Mouse (Mus musculus): ENCODE results near the gene Ndufb10. TPM values are rescaled to one million over a fixed set of nuclear protein-coding genes. Genes with fewer than 3 reads are reported as not detected.
"Not testable (repeated sequence)": the region's sequence is repeated elsewhere in the genome, so short reads cannot be mapped to it uniquely, and the experiment has no call there.

The Ndufb10 gene
- polyA plus RNA-seq, 2 experiments, result 162 to 207 TPM

DNA sequence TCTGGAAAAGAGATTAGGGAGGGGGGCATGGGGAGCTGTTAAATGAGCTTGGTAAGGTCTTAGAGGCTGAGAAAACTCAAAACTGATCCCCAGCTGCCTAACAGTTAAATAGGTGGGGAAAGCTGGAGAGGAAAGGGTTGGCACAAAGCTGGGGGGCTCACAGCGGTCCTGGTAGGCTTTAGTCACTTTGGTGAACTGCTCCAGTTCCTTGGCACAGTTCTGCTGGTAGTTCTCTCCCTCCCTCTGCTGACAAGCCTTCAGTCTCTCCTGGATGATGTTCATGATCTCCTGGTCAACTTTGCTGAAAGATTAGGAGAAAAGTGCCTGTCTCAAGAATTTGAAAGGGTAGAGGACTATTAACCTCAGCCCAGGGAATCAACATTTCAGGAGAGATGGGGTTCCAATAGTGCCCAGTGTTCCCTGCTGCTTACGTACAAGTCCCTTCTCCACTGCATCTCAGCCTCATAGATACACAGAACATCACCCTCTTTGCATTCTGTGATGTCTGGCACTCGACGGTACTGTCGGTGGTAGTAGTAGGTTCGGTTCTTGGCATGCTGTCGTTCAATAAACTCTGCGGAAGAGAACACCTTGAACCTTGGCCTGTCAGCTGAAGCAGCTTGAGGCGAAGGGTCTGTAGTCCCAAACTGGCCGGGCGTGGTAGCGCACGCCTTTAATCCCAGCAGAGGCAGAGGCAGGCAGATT is 1.9 kb downstream of the Ndufb10 start:
- H3K4me2 ChIP-seq (ENCODE audit: low read depth), result peak overlapping the region; percentile 92
- peak overlapping the region; percentile 54 to 96 for H3K4me3 ChIP-seq (ENCODE audit: insufficient read depth in 1 of 2, low read depth in 2 of 2, low read length in 2 of 2)
- peak overlapping the region; percentile 96 for H3K9ac ChIP-seq (replicated peaks)
- H3K9me3 ChIP-seq (ENCODE audit: control insufficient read depth, low read length), result no peaks in the 10 kb centered on the region
- WGBS (ENCODE audit: insufficient replicate concordance), result 11% methylated on average over 13 of the region's 13 CpGs
- H3K27me3 ChIP-seq (ENCODE audit: control insufficient read depth, insufficient read depth, low read length), result no peaks in the 10 kb centered on the region
- no peak for ATAC-seq (ENCODE audit: insufficient read depth)
- peaks cover 16 to 23% of the 10 kb centered on the region in 2 experiments for H3K4me1 ChIP-seq (replicated peaks; ENCODE audit: control insufficient read depth in 2 of 2, insufficient read depth in 2 of 2, low read length in 1 of 2)
- H3K27ac ChIP-seq, result peak overlapping the region; percentile 84
- DNase-seq (ENCODE audit: low read depth in 3 of 3, low spot score in 3 of 3), result no peak
- no peak for TF ChIP-seq CTCF (IDR thresholded peaks at IDR 0.05; ENCODE audit: low read depth)
- 0 out of 2 replicates have a peak, but pooled peaks have one; percentile 5 for TF ChIP-seq EP300 (IDR thresholded peaks at IDR 0.05; ENCODE audit: low read depth)
- peaks cover 19% of the 10 kb centered on the region for H3K36me3 ChIP-seq (replicated peaks; ENCODE audit: control insufficient read depth, insufficient read depth, low read depth)

DNA sequence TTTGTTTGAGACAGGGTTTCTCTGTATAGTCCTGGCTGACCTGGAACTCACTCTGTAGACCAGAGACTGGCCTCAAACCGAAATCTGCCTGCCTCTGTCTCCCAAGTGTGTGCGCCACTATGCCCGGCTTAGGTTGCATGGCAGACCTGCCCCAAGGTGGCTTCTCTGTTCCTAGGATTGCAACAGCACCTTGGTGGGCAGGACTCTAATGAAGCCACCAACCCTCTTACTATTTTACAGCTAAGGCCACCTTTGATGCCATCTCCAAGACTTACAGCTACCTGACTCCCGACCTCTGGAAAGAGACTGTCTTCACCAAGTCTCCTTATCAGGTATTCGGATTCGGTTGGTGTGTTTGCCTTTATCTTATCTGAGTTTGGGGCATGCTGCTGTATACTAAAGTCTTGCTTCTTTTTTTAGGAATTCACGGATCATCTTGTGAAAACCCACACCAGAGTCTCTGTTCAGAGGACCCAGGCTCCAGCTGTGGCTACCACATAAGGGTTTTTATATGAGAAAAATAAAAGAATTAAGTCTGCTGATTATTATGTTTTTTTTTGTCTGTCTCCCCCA is 2.8 kb downstream of the Ndufb10 start:
- peaks cover 19% of the 10 kb centered on the region for H3K36me3 ChIP-seq (replicated peaks; ENCODE audit: control insufficient read depth, insufficient read depth, low read depth)
- H3K4me2 ChIP-seq (ENCODE audit: low read depth), result peak overlapping the region; percentile 92
- peak overlapping the region; percentile 67 to 96 for H3K4me3 ChIP-seq (ENCODE audit: insufficient read depth in 1 of 2, low read depth in 2 of 2, low read length in 2 of 2)
- H3K4me1 ChIP-seq (replicated peaks; ENCODE audit: control insufficient read depth in 2 of 2, insufficient read depth in 2 of 2, low read length in 1 of 2), result peaks cover 16 to 23% of the 10 kb centered on the region in 2 experiments
- H3K9ac ChIP-seq (replicated peaks), result peak overlapping the region; percentile 96
- not testable (repeated sequence) for DNase-seq (ENCODE audit: low read depth in 3 of 3, low spot score in 3 of 3); ATAC-seq (ENCODE audit: insufficient read depth); H3K9me3 ChIP-seq (ENCODE audit: control insufficient read depth, low read length); H3K27me3 ChIP-seq (ENCODE audit: control insufficient read depth, insufficient read depth, low read length)
- H3K27ac ChIP-seq, result peak overlapping the region; percentile 84
- 8% methylated on average over 7 of the region's 7 CpGs for WGBS (ENCODE audit: insufficient replicate concordance)
- 0 out of 2 replicates have a peak, but pooled peaks have one; percentile 11 for TF ChIP-seq EP300 (IDR thresholded peaks at IDR 0.05; ENCODE audit: low read depth)

DNA sequence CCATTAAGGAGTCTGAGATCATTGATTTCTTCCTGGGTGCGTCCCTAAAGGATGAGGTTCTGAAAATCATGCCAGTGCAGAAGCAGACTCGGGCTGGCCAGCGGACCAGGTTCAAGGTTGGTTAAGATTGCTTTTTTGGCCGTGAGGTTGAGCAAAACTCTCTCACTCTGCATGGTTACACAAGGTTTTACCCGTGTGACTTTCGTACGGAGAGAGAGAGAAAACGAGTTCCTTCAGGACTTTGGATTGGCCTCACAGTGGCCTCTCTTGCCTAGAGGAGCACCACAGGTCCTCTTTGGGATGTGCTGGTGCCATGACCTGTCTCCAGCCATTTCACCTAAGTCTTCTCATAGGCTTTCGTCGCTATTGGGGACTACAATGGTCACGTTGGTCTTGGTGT is 3.7 kb downstream of the Ndufb10 start:
- Histone ChIP-seq H3K36me3 (replicated peaks; ENCODE audit: control insufficient read depth, insufficient read depth, low read depth) (peaks cover 19% of the 10 kb centered on the region), H3K9ac (replicated peaks) (peak overlapping the region; percentile 90), H3K4me3 (ENCODE audit: insufficient read depth in 1 of 2, low read depth in 2 of 2, low read length in 2 of 2) (peak overlapping the region; percentile 96 to 97), H3K4me1 (replicated peaks; ENCODE audit: control insufficient read depth in 2 of 2, insufficient read depth in 2 of 2, low read length in 1 of 2) (peaks cover 16 to 23% of the 10 kb centered on the region in 2 experiments), H3K27ac (peak overlapping the region; percentile 64), H3K4me2 (ENCODE audit: low read depth) (peak overlapping the region; percentile 92)
- not testable (repeated sequence) for H3K9me3 ChIP-seq (ENCODE audit: control insufficient read depth, low read length); DNase-seq (ENCODE audit: low read depth in 3 of 3, low spot score in 3 of 3); H3K27me3 ChIP-seq (ENCODE audit: control insufficient read depth, insufficient read depth, low read length); ATAC-seq (ENCODE audit: insufficient read depth)
- under 1% methylated on average over 10 of the region's 11 CpGs for WGBS (ENCODE audit: insufficient replicate concordance)

DNA sequence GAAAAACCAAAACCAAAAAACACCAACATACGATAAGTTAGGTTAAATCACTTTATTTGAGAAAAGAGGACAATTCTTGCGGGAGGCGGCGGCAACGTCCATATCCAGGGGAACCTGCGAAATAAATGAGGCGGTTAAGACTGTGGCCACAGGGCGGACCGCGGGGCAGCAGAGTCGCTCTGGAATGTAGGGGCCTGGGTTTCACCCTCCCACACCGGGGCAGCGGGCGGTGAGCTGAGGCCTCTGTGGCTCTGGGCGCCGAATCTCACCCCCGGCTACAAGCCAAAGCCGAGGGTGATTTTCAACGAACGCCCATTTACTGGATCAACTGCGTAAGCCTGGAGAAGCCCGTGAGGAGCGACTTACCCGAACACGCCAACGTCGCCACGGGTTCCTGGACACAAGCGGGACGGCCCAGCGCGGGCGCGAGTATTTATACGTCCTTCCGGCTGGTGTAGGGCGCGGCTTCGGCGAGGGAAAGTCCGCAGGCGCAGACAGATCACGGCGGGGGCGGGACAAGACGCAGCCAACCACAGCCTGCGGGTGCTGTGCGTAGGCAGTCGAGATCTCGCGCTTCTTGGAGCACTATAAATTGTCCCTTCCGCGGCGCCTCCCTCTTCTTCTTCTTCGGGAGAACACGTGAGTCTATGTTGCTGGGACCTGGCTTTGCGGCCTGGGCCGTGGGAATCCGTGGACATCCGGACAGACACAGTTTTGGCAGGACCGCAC is 4.6 kb downstream of the Ndufb10 start:
- H3K36me3 ChIP-seq (replicated peaks; ENCODE audit: control insufficient read depth, insufficient read depth, low read depth), result peaks cover 19% of the 10 kb centered on the region
- WGBS (ENCODE audit: insufficient replicate concordance), result under 1% methylated on average over 61 of the region's 61 CpGs

DNA sequence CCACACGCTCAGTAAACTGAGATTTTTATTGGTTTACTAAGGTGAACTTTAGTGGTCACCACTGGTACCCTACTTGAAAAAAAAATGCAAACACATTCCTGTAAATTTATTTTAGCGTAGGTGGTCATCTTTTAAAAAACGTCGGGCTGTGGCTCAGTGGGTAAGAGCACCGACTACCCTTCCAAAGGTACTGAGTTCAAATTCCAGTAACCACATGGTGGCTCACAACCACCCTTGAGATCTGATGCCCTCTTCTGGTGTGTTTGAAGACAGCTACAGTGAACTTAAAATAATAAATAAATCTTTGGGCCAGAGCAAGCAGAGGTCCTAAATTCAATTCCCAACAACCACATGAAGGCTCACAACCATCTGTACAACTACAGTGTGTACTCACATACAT is 5.3 kb downstream of the Ndufb10 start:
- Histone ChIP-seq H3K9ac (replicated peaks) (peak overlapping the region; percentile 95), H3K36me3 (replicated peaks; ENCODE audit: control insufficient read depth, insufficient read depth, low read depth) (peaks cover 19% of the 10 kb centered on the region), H3K4me3 (ENCODE audit: insufficient read depth in 1 of 2, low read depth in 2 of 2, low read length in 2 of 2) (peak overlapping the region; percentile 96 to 97), H3K4me1 (replicated peaks; ENCODE audit: control insufficient read depth in 2 of 2, insufficient read depth in 2 of 2, low read length in 1 of 2) (peaks cover 16 to 22% of the 10 kb centered on the region in 2 experiments), H3K4me2 (ENCODE audit: low read depth) (peak overlapping the region; percentile 92)
- H3K27me3 ChIP-seq (ENCODE audit: control insufficient read depth, insufficient read depth, low read length); ATAC-seq (ENCODE audit: insufficient read depth); H3K27ac ChIP-seq; H3K9me3 ChIP-seq (ENCODE audit: control insufficient read depth, low read length); DNase-seq (ENCODE audit: low read depth in 3 of 3, low spot score in 3 of 3): not testable (repeated sequence)
- 30% methylated on average over 5 of the region's 5 CpGs for WGBS (ENCODE audit: insufficient replicate concordance)
- peak; percentile 30; the same call in 1 of the 2 replicates for TF ChIP-seq CTCF (IDR thresholded peaks at IDR 0.05; ENCODE audit: low read depth)

More for the DNA sequence above, 4.6 kb downstream of the Ndufb10 start:
- Histone ChIP-seq H3K27me3 (ENCODE audit: control insufficient read depth, insufficient read depth, low read length) (no peaks in the 10 kb centered on the region), H3K27ac (peak overlapping the region; percentile 70), H3K4me2 (ENCODE audit: low read depth) (peak overlapping the region; percentile 92), H3K4me3 (ENCODE audit: insufficient read depth in 1 of 2, low read depth in 2 of 2, low read length in 2 of 2) (peak overlapping the region; percentile 96 to 97), H3K4me1 (replicated peaks; ENCODE audit: control insufficient read depth in 2 of 2, insufficient read depth in 2 of 2, low read length in 1 of 2) (peaks cover 16 to 23% of the 10 kb centered on the region in 2 experiments), H3K9me3 (ENCODE audit: control insufficient read depth, low read length) (no peaks in the 10 kb centered on the region), H3K9ac (replicated peaks) (peak overlapping the region; percentile 95)
- ATAC-seq (ENCODE audit: insufficient read depth) (peak; percentile 90), DNase-seq (ENCODE audit: low read depth in 3 of 3, low spot score in 3 of 3) (peak; percentile 96)
- TF ChIP-seq CTCF (IDR thresholded peaks at IDR 0.05; ENCODE audit: low read depth) (no peak), EP300 (IDR thresholded peaks at IDR 0.05; ENCODE audit: low read depth) (peak; percentile 54)
